Mouse (Mus musculus): Measurements from ENCODE around the gene Scnn1g. TPM values are rescaled to one million over a fixed set of nuclear protein-coding genes. Genes with fewer than 3 reads are reported as not detected.

The Scnn1g gene
- polyA plus RNA-seq, 1 experiment from 2014 or later, result not detected

GRCm38 (mm10) chr7:121705051-121705450 is 29.2 kb upstream of the Scnn1g start:
- no peak for DNase-seq (ENCODE audit: low spot score)
- Histone ChIP-seq H3K4me3 (ENCODE audit: low read depth, low read length) (no peak overlapping the region), H3K27ac (ENCODE audit: low read depth, low read length) (no peak overlapping the region)

GRCm38 (mm10) chr7:121706411-121707072 is 27.7 kb upstream of the Scnn1g start:
- Histone ChIP-seq H3K4me2 (ENCODE audit: low read length) (peak overlapping the region; percentile 91), H3K27ac (ENCODE audit: low read depth, low read length) (peak overlapping the region; percentile 90), H3K4me1 (ENCODE audit: control insufficient read depth, insufficient read depth, low read length) (peaks cover 28% of the 10 kb centered on the region), H3K4me3 (ENCODE audit: low read depth, low read length) (peak overlapping the region; percentile 82), H3K27me3 (replicated peaks; ENCODE audit: control insufficient read depth, insufficient read depth, low read length) (no peaks in the 10 kb centered on the region), H3K36me3 (ENCODE audit: control insufficient read depth, insufficient read depth, low read length) (peaks cover 13% of the 10 kb centered on the region; the same call in 1 of the 2 replicates), H3K9me3 (replicated peaks; ENCODE audit: control insufficient read depth, low read length) (no peaks in the 10 kb centered on the region), H3K9ac (ENCODE audit: low read length) (peak overlapping the region; percentile 88)
- ATAC-seq (peak; percentile 25), DNase-seq (ENCODE audit: low spot score) (peak; percentile 57)
- under 1% methylated on average over 62 of the region's 77 CpGs for WGBS

More at GRCm38 (mm10) chr7:121705051-121705450, 29.2 kb upstream of the Scnn1g start:
- Histone ChIP-seq H3K4me2 (ENCODE audit: low read length) (peak overlapping the region; percentile 91), H3K27me3 (replicated peaks; ENCODE audit: control insufficient read depth, insufficient read depth, low read length) (no peaks in the 10 kb centered on the region), H3K36me3 (ENCODE audit: control insufficient read depth, insufficient read depth, low read length) (peaks cover 13% of the 10 kb centered on the region; the same call in 1 of the 2 replicates), H3K4me1 (ENCODE audit: control insufficient read depth, insufficient read depth, low read length) (peaks cover 28% of the 10 kb centered on the region), H3K9me3 (replicated peaks; ENCODE audit: control insufficient read depth, low read length) (no peaks in the 10 kb centered on the region), H3K9ac (ENCODE audit: low read length) (no peak overlapping the region)
- WGBS, result 78% methylated on average over 2 of the region's 2 CpGs
- ATAC-seq, result no peak

- peak within 1 kb of the TSS; percentile 88 for H3K9ac ChIP-seq (ENCODE audit: low read length)
- peak within 1 kb of the TSS; percentile 90 for H3K27ac ChIP-seq (ENCODE audit: low read depth, low read length)
- no peaks in the 10 kb centered on the region for H3K27me3 ChIP-seq (replicated peaks; ENCODE audit: control insufficient read depth, insufficient read depth, low read length)
- WGBS, result under 1% methylated on average over 49 of the region's 82 CpGs
- peak within 1 kb of the TSS; percentile 91 for H3K4me2 ChIP-seq (ENCODE audit: low read length)
- H3K4me1 ChIP-seq (ENCODE audit: control insufficient read depth, insufficient read depth, low read length), result peaks cover 28% of the 10 kb centered on the region
- peak; percentile 99 for ATAC-seq
- peaks cover 7% of the 10 kb centered on the region; the same call in 1 of the 2 replicates for H3K36me3 ChIP-seq (ENCODE audit: control insufficient read depth, insufficient read depth, low read length)
- DNase-seq (ENCODE audit: low spot score), result peak; percentile 100
- peak within 1 kb of the TSS; percentile 82 for H3K4me3 ChIP-seq (ENCODE audit: low read depth, low read length)
- no peaks in the 10 kb centered on the region for H3K9me3 ChIP-seq (replicated peaks; ENCODE audit: control insufficient read depth, low read length)
Measured at GRCm38 (mm10) chr7:121707073-121707667, 27.1 kb upstream of the Scnn1g start, which contains the start of gene Usp31. Usp31 (minus strand) TSS chr7:121707253.

GRCm38 (mm10) chr7:121711171-121711570 is 23.1 kb upstream of the Scnn1g start:
- no peak for DNase-seq (ENCODE audit: low spot score)

GRCm38 (mm10) chr7:121717031-121717430 is 17.2 kb upstream of the Scnn1g start:
- Histone ChIP-seq H3K4me2 (ENCODE audit: low read length) (no peak overlapping the region), H3K9ac (ENCODE audit: low read length) (no peak overlapping the region), H3K9me3 (replicated peaks; ENCODE audit: control insufficient read depth, low read length) (no peaks in the 10 kb centered on the region), H3K36me3 (ENCODE audit: control insufficient read depth, insufficient read depth, low read length) (no peaks in the 10 kb centered on the region), H3K27me3 (replicated peaks; ENCODE audit: control insufficient read depth, insufficient read depth, low read length) (no peaks in the 10 kb centered on the region), H3K27ac (ENCODE audit: low read depth, low read length) (no peak overlapping the region), H3K4me3 (ENCODE audit: low read depth, low read length) (no peak overlapping the region), H3K4me1 (ENCODE audit: control insufficient read depth, insufficient read depth, low read length) (no peaks in the 10 kb centered on the region)
- DNase-seq (ENCODE audit: low spot score) (no peak), ATAC-seq (no peak)
- 78% methylated on average over 7 of the region's 7 CpGs for WGBS

More at GRCm38 (mm10) chr7:121711171-121711570, 23.1 kb upstream of the Scnn1g start:
- H3K4me1 ChIP-seq (ENCODE audit: control insufficient read depth, insufficient read depth, low read length), result no peaks in the 10 kb centered on the region; the same call in 1 of the 2 replicates
- no peaks in the 10 kb centered on the region for H3K36me3 ChIP-seq (ENCODE audit: control insufficient read depth, insufficient read depth, low read length)
- H3K4me3 ChIP-seq (ENCODE audit: low read depth, low read length), result no peak overlapping the region
- WGBS, result 30% methylated on average over 2 of the region's 2 CpGs
- H3K27ac ChIP-seq (ENCODE audit: low read depth, low read length), result no peak overlapping the region
- ATAC-seq, result no peak
- H3K9ac ChIP-seq (ENCODE audit: low read length), result no peak overlapping the region
- H3K4me2 ChIP-seq (ENCODE audit: low read length), result no peak overlapping the region
- H3K27me3 ChIP-seq (replicated peaks; ENCODE audit: control insufficient read depth, insufficient read depth, low read length), result no peaks in the 10 kb centered on the region
- H3K9me3 ChIP-seq (replicated peaks; ENCODE audit: control insufficient read depth, low read length), result no peaks in the 10 kb centered on the region

GRCm38 (mm10) chr7:121730225-121730624 is 4.1 kb upstream of the Scnn1g start:
- H3K4me3 ChIP-seq (ENCODE audit: low read depth, low read length), result no peak overlapping the region
- peak; percentile 5 for DNase-seq (ENCODE audit: low spot score)
- H3K4me1 ChIP-seq (ENCODE audit: control insufficient read depth, insufficient read depth, low read length), result peaks cover 3% of the 10 kb centered on the region; the same call in 1 of the 2 replicates
- WGBS, result 21% methylated on average over 5 of the region's 5 CpGs
- peaks cover 11% of the 10 kb centered on the region for H3K27me3 ChIP-seq (replicated peaks; ENCODE audit: control insufficient read depth, insufficient read depth, low read length)
- H3K9ac ChIP-seq (ENCODE audit: low read length), result no peak overlapping the region
- H3K4me2 ChIP-seq (ENCODE audit: low read length), result no peak overlapping the region
- H3K9me3 ChIP-seq (replicated peaks; ENCODE audit: control insufficient read depth, low read length), result no peaks in the 10 kb centered on the region
- no peak for ATAC-seq
- H3K36me3 ChIP-seq (ENCODE audit: control insufficient read depth, insufficient read depth, low read length), result no peaks in the 10 kb centered on the region
- H3K27ac ChIP-seq (ENCODE audit: low read depth, low read length), result no peak overlapping the region

GRCm38 (mm10) chr7:121737511-121738415 is 3.5 kb downstream of the Scnn1g start:
- Histone ChIP-seq H3K27me3 (replicated peaks; ENCODE audit: control insufficient read depth, insufficient read depth, low read length) (peaks cover 18% of the 10 kb centered on the region), H3K27ac (ENCODE audit: low read depth, low read length) (no peak overlapping the region), H3K36me3 (ENCODE audit: control insufficient read depth, insufficient read depth, low read length) (no peaks in the 10 kb centered on the region), H3K9ac (ENCODE audit: low read length) (no peak overlapping the region), H3K9me3 (replicated peaks; ENCODE audit: control insufficient read depth, low read length) (no peaks in the 10 kb centered on the region), H3K4me2 (ENCODE audit: low read length) (no peak overlapping the region), H3K4me1 (ENCODE audit: control insufficient read depth, insufficient read depth, low read length) (peaks cover 3% of the 10 kb centered on the region; the same call in 1 of the 2 replicates), H3K4me3 (ENCODE audit: low read depth, low read length) (no peak overlapping the region)
- WGBS, result 80% methylated on average over 29 of the region's 29 CpGs
- DNase-seq (ENCODE audit: low spot score) (peak; percentile 1), ATAC-seq (no peak)

- 84% methylated on average over 5 of the region's 5 CpGs for WGBS
- Histone ChIP-seq H3K4me2 (ENCODE audit: low read length) (no peak overlapping the region), H3K27ac (ENCODE audit: low read depth, low read length) (no peak overlapping the region), H3K27me3 (replicated peaks; ENCODE audit: control insufficient read depth, insufficient read depth, low read length) (no peaks in the 10 kb centered on the region), H3K9me3 (replicated peaks; ENCODE audit: control insufficient read depth, low read length) (no peaks in the 10 kb centered on the region), H3K36me3 (ENCODE audit: control insufficient read depth, insufficient read depth, low read length) (no peaks in the 10 kb centered on the region), H3K4me1 (ENCODE audit: control insufficient read depth, insufficient read depth, low read length) (no peaks in the 10 kb centered on the region), H3K4me3 (ENCODE audit: low read depth, low read length) (no peak overlapping the region), H3K9ac (ENCODE audit: low read length) (no peak overlapping the region)
- ATAC-seq (no peak), DNase-seq (ENCODE audit: low spot score) (no peak)
Measured at GRCm38 (mm10) chr7:121750244-121750643, 16.0 kb downstream of the Scnn1g start.
